Mouse (Mus musculus) heart, postnatal 14 days (tissue): ENCODE measurements at regions not wholly inside any gene's neighbourhood (a gene's known extent, or its start where the extent isn't known, plus 50 kb on each side); places are given as distances from the start of the nearest gene placed in this dataset.
"Not testable (repeated sequence)": the region's sequence is repeated elsewhere in the genome, so short reads cannot be mapped to it uniquely, and the experiment has no call there.

Experiments used
- DNase-seq, 2 experiments: peaks; one replicate each; pipeline ENCODE4 v3.0.0; 2021 to 2022
- intact Hi-C: fragments of 180-260 bp; cut with DNase I; formaldehyde crosslinking; loops from one replicate; pipeline ENCODE4 v1.15.1; 2025

DNA sequence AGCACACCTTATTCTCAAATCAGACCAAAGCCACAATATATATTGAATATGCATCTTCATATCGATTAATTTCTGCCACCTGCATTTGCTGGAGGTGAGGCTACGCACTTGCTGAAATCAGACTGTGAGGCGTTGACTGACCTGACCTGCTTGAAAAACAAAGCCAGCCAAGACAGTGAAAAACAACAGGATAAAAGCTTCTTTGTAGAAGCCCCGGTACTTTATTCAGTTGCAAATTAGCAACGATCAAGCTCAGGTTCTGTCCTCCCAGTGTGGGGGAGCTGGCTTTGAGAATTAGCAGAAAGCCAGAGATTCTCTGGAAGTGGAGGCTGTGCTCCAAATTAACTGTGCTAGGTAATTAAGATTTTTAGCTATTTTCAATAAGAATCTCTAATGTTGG, 100.6 kb downstream of the Vmn2r79 start:
- no peak for DNase-seq
- intact Hi-C loops = no loop called here

DNA sequence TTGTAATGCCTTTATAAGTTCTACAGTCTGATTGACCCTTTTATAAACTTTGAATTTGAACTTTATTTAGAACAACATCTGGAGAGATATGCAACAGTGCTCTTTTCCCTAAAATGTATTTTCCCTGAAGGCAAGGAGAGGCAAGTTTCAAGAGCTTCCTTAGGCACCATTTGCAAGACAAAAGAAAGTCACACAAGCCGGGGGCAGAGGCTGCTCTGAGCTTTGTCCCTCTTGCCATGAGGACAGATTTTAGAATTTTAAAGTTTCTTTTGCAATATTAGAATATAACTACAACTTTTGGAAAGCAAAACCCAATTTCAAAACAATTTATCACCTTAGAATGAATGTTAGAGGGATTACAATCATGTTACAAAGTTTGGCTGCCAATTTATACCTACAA, 103.7 kb downstream of the Vmn2r79 start:
- DNase-seq, intact Hi-C loops: not testable (repeated sequence)

DNA sequence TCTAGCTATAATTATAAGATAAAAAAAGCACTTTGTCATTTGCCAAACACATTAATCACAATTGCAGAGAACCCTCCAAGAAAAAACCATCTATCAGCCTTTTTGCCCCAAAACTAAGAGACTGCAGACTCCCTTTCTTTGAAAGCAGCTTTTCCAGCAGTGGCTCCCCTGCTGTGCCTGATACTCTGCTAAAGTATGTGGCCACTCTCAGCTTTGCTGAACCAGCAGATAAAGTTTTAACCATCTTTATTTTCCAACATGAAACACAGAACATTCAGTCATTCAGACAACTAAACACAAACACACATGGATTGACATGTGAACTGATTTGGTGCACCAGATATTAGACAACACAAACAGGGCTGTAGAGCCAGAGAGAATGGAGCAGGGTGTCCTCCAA, 104.5 kb downstream of the Vmn2r79 start:
- intact Hi-C loops, DNase-seq: not testable (repeated sequence)

DNA sequence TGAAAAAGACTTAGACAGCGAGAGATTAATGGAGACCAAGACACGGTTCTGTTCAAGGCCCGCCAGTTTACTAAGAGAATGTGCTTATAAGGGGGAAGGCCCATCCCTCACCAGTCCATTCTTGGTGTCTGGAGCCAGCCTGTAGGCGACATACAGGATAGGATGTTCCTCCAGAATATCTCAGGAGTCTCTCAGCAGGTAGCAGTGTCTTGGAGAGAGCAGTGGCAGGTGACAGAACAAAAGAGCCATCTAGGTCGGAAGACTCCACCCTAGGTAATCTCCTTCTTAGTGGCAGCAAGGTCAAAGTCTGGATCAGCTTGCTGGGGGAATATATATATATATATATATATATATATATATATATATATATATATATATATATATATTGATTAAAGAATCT, 105.4 kb downstream of the Vmn2r79 start:
- intact Hi-C loops, DNase-seq: not testable (repeated sequence)

DNA sequence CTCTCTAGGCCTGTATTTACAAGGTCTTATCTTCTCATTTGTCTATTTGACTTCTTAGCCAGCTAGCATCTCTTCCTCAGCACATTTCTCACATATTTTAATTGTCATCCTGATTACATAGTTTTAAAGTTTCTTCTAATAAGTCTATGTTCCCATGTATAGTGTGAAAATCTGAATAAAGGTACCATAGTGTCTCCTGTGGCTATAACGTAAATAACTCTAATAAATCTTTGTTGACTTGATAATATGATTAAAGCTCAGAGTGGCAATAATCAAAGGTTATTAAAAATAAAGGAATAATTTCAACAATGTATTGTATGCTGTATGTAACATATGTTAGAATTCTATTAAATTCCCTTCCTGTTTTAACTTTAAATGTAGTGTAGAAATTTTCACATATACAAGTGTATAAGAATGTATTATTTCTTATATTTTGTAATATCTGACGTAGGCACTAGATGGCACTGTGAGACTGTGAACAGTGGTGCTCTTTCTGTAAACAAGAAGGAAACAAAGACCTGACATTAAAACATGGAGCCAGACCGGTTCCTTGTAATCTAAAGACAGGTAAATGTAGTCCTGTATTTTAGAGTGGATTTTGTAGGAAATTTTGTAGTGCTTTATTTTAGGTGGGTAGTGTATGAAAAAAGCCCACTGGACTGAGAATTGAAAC, 114.5 kb downstream of the Vmn2r79 start:
- peak in 1 of 2 experiments; percentile 10 for DNase-seq
- intact Hi-C loops = loop anchor here (2.0 to 5.0 kb wide), 3 partner anchors 166 to 456 kb away; no protein-coding TSS in a partner anchor

DNA sequence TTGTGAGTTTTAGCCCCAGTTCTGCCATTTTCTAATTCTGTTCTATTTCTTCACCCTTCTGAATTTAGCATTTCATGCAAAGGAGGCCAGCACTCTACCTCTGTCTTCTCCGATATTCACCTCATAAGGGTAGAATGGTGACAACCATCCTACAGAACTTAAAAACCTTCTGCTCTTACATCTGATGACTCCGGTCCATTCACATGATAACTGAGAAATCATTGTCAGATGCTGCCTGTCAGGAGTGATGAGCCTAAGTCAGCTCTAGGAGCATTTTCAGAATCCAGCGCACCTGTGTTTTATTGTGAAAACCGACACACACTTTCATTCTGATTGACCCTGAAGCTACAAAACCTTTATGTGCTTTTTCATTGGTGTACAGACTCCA, 115.1 kb downstream of the Vmn2r79 start:
- DNase-seq = no peak
- intact Hi-C loops = loop anchor here (2.0 to 5.0 kb wide), 3 partner anchors 166 to 456 kb away; no protein-coding TSS in a partner anchor

DNA sequence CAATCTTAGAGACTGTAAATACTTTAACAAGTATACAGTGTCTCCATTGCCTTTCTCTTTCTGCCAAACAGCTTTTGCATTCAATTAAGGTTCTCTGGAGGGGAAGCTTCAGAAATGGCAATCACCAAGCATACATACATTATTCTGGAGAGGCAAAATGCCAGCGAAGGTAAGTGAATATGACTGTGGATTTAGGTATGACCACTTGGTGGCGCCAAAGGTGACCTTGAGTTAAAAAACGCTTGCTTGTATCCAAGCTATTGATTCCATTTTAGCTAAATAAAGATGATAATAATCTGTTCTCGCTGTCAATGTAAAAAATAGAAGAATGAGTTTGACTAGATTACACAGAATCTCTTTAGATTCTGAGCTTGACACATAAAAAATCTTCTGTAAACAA, 117.7 kb downstream of the Vmn2r79 start:
- intact Hi-C loops = loop anchor here (5.0 kb wide), 1 partner anchor 299 kb away; no protein-coding TSS in a partner anchor
- DNase-seq = peak; percentile 1 to 25

DNA sequence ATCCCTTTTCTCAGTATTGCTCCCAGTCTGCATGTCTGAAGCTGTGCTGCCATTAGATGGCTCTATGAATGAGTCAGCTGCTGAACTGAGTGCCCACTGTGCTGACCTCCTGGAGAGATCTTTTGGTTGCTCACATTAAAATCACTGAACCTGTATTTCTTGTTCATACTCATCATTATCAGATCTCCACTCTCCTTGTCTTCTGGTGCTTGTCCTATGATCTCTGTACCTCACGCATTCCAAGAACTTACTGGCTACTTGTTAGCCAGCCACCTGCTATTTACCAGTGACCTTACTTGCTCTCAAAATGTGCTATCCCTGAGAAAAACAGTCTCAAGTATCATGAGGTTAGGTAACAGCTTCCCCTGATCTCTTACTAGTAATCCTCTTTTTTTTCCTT, 123.4 kb upstream of the Nox4 start:
- intact Hi-C loops = no loop called here
- no peak for DNase-seq

DNA sequence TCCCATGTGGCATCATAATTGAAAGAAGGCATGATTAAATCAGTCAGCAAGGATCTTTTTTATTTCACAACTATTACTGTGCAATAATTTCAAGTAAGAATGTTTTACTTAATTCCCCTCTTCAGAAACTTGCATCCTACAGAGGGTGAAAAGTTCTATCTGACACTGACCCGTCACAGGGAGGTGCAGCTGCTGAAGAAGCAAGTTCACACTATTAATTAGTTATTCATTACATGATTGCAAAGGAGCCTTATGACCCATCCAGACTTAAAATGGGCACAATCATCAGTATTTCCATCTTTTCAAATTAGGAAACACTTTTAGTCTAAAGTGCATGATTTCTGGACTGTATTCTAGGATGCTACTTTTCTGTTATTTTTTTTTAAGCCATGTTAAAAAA, 100.0 kb upstream of the Nox4 start:
- DNase-seq = no peak
- intact Hi-C loops = no loop called here

DNA sequence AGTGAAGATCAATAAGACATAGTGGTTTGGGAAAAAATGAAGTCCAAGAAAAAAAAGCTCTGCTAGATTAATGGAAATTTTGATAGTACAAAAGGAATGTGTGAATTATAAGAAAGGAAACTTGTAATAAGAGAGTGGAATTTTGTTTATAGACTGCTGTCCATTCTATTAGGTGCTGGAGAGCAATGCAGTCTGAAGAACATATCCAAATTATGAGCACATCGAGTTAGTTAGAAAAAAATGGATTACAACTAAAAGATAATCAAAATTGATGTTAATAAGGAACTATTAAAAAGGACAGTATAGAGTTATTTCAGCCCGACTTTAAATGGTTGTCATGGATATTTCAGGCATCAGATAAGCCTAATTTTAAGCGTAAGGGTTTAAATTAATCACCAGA, 98.2 kb upstream of the Nox4 start:
- intact Hi-C loops = no loop called here
- no peak for DNase-seq

DNA sequence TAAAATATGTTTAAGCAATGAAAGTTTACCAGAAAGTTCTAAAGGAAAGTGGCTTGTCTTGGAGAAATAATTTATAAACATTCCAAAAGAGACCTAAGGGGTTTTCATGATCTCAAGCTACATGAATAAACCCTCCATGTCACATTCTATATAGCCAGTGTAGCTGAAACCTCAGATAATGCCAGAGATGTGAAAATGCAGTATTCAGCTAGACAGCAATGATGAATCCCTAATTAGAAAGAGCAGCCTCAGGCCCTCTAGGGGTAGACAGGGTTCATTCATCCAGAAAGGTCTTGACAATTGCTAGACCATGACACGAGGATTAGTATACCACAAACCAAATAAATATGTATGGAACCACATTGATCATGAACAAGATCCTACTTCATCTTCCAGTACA, 97.2 kb upstream of the Nox4 start:
- no peak for DNase-seq

DNA sequence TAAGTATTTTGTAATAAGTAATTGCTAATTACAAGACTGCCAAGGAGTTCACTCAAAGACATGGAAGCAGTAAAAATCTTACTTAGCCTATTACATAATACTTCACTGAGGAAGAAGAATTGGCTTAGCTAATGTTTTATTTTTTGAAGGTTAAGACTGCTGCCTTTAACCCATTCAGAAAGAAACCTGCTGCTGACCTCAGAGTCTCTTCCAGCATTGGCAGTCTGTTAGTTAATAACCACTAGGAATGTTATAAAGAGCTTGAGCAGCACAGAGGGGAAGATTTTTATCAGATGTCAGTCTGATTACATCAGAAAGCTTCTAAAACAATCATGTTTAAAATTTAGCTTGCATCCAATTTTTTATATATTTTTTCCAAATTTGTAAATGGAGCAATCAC, 94.9 kb upstream of the Nox4 start:
- no peak for DNase-seq
- intact Hi-C loops = no loop called here

More for the DNA sequence above, 97.2 kb upstream of the Nox4 start:
- intact Hi-C loops = no loop called here

DNA sequence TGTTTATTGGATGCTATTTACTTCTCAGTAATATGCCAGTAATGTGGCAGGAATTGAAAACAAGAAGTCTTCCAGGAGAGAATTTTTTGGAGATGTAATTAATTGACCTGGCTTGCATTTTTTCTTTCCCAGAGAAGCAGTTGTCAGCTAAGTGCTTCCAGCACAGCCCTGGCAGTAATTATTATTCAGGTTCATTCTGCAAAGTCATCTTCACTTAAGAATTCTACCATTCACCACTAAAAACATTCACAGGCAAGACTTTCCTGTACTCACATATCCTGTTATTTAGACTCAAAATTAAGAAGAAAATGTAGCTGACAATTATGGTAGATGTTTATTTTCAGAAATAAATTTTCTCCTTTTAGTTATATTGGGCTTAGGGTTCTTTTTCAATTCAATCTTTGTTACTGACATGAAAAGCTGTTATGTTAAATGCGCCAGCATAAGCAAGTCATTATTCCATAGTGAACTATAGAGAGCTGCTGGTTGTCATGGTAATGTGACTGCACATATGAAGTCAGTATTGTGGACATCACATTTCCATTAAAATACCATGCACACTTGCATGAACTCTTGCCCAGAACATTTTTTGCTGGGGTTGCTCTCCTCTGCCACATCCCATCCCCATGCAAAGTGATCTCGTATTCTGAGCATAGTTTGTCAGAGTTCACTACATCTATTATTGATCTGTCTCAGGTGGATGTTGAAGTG, 59.3 kb upstream of the Nox4 start:
- DNase-seq = no peak
- intact Hi-C loops = no loop called here

DNA sequence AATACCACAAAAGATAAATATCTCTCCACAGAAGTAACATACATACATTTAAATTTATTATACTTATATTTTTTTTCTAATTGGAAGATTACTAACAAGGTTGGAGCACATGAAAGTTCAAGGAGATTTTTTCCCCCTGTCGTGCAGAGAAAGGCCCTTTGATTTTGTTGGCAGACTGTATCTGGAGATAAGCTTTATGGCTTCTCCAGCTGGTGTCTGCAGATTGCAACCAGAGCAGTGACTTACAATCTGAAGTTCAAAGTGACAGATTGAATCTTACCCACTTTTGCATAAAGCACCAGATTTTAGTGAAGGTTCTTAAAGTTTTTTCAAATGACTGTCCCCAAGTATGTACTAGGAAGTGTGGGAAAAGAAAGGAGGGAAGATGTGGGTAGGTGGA, 50.2 kb upstream of the Nox4 start:
- intact Hi-C loops = no loop called here
- DNase-seq = no peak
